Mouse (Mus musculus): ENCODE data around the gene Smlr1. TPM values are rescaled to one million over a fixed set of nuclear protein-coding genes. Genes with fewer than 3 reads are reported as not detected.

Smlr1 gene
- total RNA-seq, 1 experiment = not detected

GRCm38 (mm10) chr10:25536621-25537020 is 554 bp upstream of the Smlr1 start:
- TF ChIP-seq HCFC1 (IDR thresholded peaks at IDR 0.05; ENCODE audit: borderline replicate concordance, insufficient read depth, low read length) (no peak), CHD2 (IDR thresholded peaks at IDR 0.05; ENCODE audit: low read depth, low read length) (no peak), MAFK (IDR thresholded peaks at IDR 0.05; ENCODE audit: insufficient read depth, low read depth, low read length) (no peak), ZC3H11A (IDR thresholded peaks at IDR 0.05; ENCODE audit: borderline replicate concordance, low read depth, low read length) (no peak), ZNF384 (IDR thresholded peaks at IDR 0.05; ENCODE audit: low read depth, low read length) (no peak)
- no peaks in the 10 kb centered on the region for H3K36me3 ChIP-seq (ENCODE audit: control insufficient read depth, insufficient read depth, low read length, poor library complexity, severe bottlenecking)
- in situ Hi-C loops (cut with MboI; ENCODE audit: low sequenced_read_pairs in 2 of 2, unreplicated experiment in 2 of 2) = no loop called here
- no peak overlapping the region for H3K4me3 ChIP-seq (ENCODE audit: insufficient read depth in 1 of 2, low read depth in 1 of 2, low read length in 2 of 2, poor library complexity in 1 of 2, severe bottlenecking in 1 of 2)
- no peak overlapping the region for H3K9ac ChIP-seq (ENCODE audit: insufficient read depth, low read depth, low read length, poor library complexity, severe bottlenecking)
- H3K9me3 ChIP-seq (ENCODE audit: control insufficient read depth, insufficient read depth, low read depth, low read length) = no peaks in the 10 kb centered on the region
- no peak overlapping the region for H3K27ac ChIP-seq (ENCODE audit: insufficient read depth, low read depth, low read length, poor library complexity, severe bottlenecking)
- no peaks in the 10 kb centered on the region for H3K4me1 ChIP-seq (ENCODE audit: control insufficient read depth in 2 of 2, insufficient read depth in 2 of 2, low read length in 2 of 2, poor library complexity in 1 of 2)
- no peak for DNase-seq (ENCODE audit: low read depth, low spot score)

GRCm38 (mm10) chr10:25534467-25534866 is 1.6 kb downstream of the Smlr1 start:
- in situ Hi-C loops (cut with MboI; ENCODE audit: low sequenced_read_pairs in 2 of 2, unreplicated experiment in 2 of 2) = no loop called here
- H3K36me3 ChIP-seq (ENCODE audit: control insufficient read depth, insufficient read depth, low read length, poor library complexity, severe bottlenecking) = no peaks in the 10 kb centered on the region
- no peak overlapping the region for H3K27ac ChIP-seq (ENCODE audit: insufficient read depth, low read depth, low read length, poor library complexity, severe bottlenecking)
- H3K4me1 ChIP-seq (ENCODE audit: control insufficient read depth in 2 of 2, insufficient read depth in 2 of 2, low read length in 2 of 2, poor library complexity in 1 of 2) = no peaks in the 10 kb centered on the region
- no peaks in the 10 kb centered on the region for H3K9me3 ChIP-seq (ENCODE audit: control insufficient read depth, insufficient read depth, low read depth, low read length)
- H3K4me3 ChIP-seq (ENCODE audit: insufficient read depth in 1 of 2, low read depth in 1 of 2, low read length in 2 of 2, poor library complexity in 1 of 2, severe bottlenecking in 1 of 2) = no peak overlapping the region
- TF ChIP-seq MAFK (IDR thresholded peaks at IDR 0.05; ENCODE audit: insufficient read depth, low read depth, low read length) = no peak
- TF ChIP-seq ZNF384 (IDR thresholded peaks at IDR 0.05; ENCODE audit: low read depth, low read length) = no peak
- TF ChIP-seq ZC3H11A (IDR thresholded peaks at IDR 0.05; ENCODE audit: borderline replicate concordance, low read depth, low read length) = no peak
- TF ChIP-seq HCFC1 (IDR thresholded peaks at IDR 0.05; ENCODE audit: borderline replicate concordance, insufficient read depth, low read length) = no peak
- TF ChIP-seq CHD2 (IDR thresholded peaks at IDR 0.05; ENCODE audit: low read depth, low read length) = no peak
- no peak for DNase-seq (ENCODE audit: low read depth, low spot score)
- H3K9ac ChIP-seq (ENCODE audit: insufficient read depth, low read depth, low read length, poor library complexity, severe bottlenecking) = no peak overlapping the region

DNA sequence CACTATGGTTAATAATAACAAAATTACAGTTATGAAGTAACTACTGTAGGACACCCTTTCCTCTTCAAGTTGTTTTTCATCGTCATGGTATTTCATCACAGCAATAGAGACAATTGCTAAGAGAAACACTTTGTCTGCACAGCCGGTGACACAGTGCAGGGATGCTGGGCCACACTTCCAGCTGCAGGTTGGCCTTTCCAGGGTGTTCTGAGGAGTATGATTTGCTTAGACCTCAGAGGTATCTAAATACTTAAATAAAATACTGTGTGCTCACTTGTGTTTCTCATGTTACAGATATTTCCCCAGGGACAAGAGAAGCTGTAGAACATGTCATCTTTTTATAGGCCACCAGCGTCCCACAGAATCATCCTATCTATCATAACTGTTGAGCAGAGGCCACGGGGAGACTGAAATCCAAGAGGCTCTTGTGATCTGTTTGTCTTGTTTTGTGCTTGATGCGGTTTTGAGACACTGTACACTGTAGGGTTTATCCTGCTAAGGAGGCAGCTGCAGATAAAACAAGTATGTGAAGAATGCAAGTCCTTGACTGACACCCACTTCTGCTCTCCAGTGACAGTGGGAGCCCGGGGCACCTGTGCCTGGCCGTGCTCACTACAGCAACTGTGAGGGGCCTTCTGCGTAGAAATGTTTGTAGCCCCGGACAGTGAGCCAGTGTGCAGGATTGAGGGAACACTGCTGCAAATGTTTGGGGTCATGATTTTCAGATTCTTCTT is 2.4 kb downstream of the Smlr1 start:
- DNase-seq (ENCODE audit: low read depth, low spot score) = no peak
- no peak for TF ChIP-seq ZNF384 (IDR thresholded peaks at IDR 0.05; ENCODE audit: low read depth, low read length)
- no peak for TF ChIP-seq CHD2 (IDR thresholded peaks at IDR 0.05; ENCODE audit: low read depth, low read length)
- TF ChIP-seq ZC3H11A (IDR thresholded peaks at IDR 0.05; ENCODE audit: borderline replicate concordance, low read depth, low read length) = no peak
- TF ChIP-seq MAFK (IDR thresholded peaks at IDR 0.05; ENCODE audit: insufficient read depth, low read depth, low read length) = no peak
- TF ChIP-seq HCFC1 (IDR thresholded peaks at IDR 0.05; ENCODE audit: borderline replicate concordance, insufficient read depth, low read length) = no peak
- in situ Hi-C loops (cut with MboI; ENCODE audit: low sequenced_read_pairs in 2 of 2, unreplicated experiment in 2 of 2) = no loop called here
- no peak overlapping the region for H3K9ac ChIP-seq (ENCODE audit: insufficient read depth, low read depth, low read length, poor library complexity, severe bottlenecking)
- no peak overlapping the region for H3K27ac ChIP-seq (ENCODE audit: insufficient read depth, low read depth, low read length, poor library complexity, severe bottlenecking)
- H3K4me1 ChIP-seq (ENCODE audit: control insufficient read depth in 2 of 2, insufficient read depth in 2 of 2, low read length in 2 of 2, poor library complexity in 1 of 2) = no peaks in the 10 kb centered on the region
- no peaks in the 10 kb centered on the region for H3K36me3 ChIP-seq (ENCODE audit: control insufficient read depth, insufficient read depth, low read length, poor library complexity, severe bottlenecking)
- H3K9me3 ChIP-seq (ENCODE audit: control insufficient read depth, insufficient read depth, low read depth, low read length) = no peaks in the 10 kb centered on the region
- no peak overlapping the region for H3K4me3 ChIP-seq (ENCODE audit: insufficient read depth in 1 of 2, low read depth in 1 of 2, low read length in 2 of 2, poor library complexity in 1 of 2, severe bottlenecking in 1 of 2)

DNA sequence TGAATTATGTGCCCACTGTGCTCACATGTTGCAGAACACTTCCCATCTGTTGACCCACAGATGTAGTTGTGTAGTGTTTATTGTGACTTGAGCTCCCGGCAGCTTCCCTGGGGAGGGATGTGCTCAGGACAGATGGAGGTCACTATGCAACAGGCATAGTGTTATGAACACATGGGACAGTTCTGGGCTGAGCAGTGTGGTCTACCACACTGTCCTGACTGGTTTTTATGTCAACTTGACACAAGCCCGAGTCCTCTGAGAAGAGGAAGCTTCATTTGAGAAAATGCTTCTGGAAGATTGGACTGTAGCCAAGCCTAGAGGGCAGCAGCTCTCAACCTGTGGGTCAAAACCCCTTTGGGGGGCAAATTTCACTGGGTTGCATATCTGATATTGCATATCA is 3.0 kb downstream of the Smlr1 start:
- H3K9ac ChIP-seq (ENCODE audit: insufficient read depth, low read depth, low read length, poor library complexity, severe bottlenecking) = no peak overlapping the region
- no peak for DNase-seq (ENCODE audit: low read depth, low spot score)
- no peak overlapping the region for H3K4me3 ChIP-seq (ENCODE audit: insufficient read depth in 1 of 2, low read depth in 1 of 2, low read length in 2 of 2, poor library complexity in 1 of 2, severe bottlenecking in 1 of 2)
- in situ Hi-C loops (cut with MboI; ENCODE audit: low sequenced_read_pairs in 2 of 2, unreplicated experiment in 2 of 2) = no loop called here
- H3K9me3 ChIP-seq (ENCODE audit: control insufficient read depth, insufficient read depth, low read depth, low read length) = no peaks in the 10 kb centered on the region
- no peaks in the 10 kb centered on the region for H3K4me1 ChIP-seq (ENCODE audit: control insufficient read depth in 2 of 2, insufficient read depth in 2 of 2, low read length in 2 of 2, poor library complexity in 1 of 2)
- H3K27ac ChIP-seq (ENCODE audit: insufficient read depth, low read depth, low read length, poor library complexity, severe bottlenecking) = no peak overlapping the region
- TF ChIP-seq ZNF384 (IDR thresholded peaks at IDR 0.05; ENCODE audit: low read depth, low read length) (no peak), CHD2 (IDR thresholded peaks at IDR 0.05; ENCODE audit: low read depth, low read length) (no peak), ZC3H11A (IDR thresholded peaks at IDR 0.05; ENCODE audit: borderline replicate concordance, low read depth, low read length) (no peak), HCFC1 (IDR thresholded peaks at IDR 0.05; ENCODE audit: borderline replicate concordance, insufficient read depth, low read length) (no peak), MAFK (IDR thresholded peaks at IDR 0.05; ENCODE audit: insufficient read depth, low read depth, low read length) (no peak)
- no peaks in the 10 kb centered on the region for H3K36me3 ChIP-seq (ENCODE audit: control insufficient read depth, insufficient read depth, low read length, poor library complexity, severe bottlenecking)

All from ES-E14 (cell line).